Mouse (Mus musculus) gastrocnemius, postnatal 25 days (tissue): Measurements from ENCODE around the gene Rpl24. TPM values are rescaled to one million over a fixed set of nuclear protein-coding genes. Genes with fewer than 3 reads are reported as not detected.
"Not testable (repeated sequence)": the region's sequence is repeated elsewhere in the genome, so short reads cannot be mapped to it uniquely, and the experiment has no call there.

Source experiments
- DNase-seq: peaks from one replicate; pipeline ENCODE4 v3.0.0; 2022
- long read RNA-seq, 2 experiments: library from polyadenylated mRNA; stranded (forward); transcript quantifications; one replicate each; pipeline ENCODE4 v2.0.0; 2021
- total RNA-seq, 2 experiments: library from RNA; stranded (reverse); gene quantifications; 1 replicate in 1 of 2; 2 replicates in 1 of 2; pipeline ENCODE4 v1.2.3; 2021

Rpl24 gene
- 100 to 1,000 TPM; 523 to 572 TPM for total RNA-seq
- long read RNA-seq, experiment 1, transcript Rpl24-204 (5 exons, 639 nt): minor isoform, 34 of 990 reads
- long read RNA-seq, experiment 1, transcript Rpl24-201 (6 exons, 677 nt): major isoform, 942 of 990 reads
- long read RNA-seq, experiment 1, partial matches to known transcripts: 7 of 990 reads
- long read RNA-seq, experiment 1, other reads (novel, unspliced or antisense): 4 of 990 reads
- long read RNA-seq, experiment 2, transcript Rpl24-203 (2 exons, 306 nt): minor isoform, 5 of 641 reads
- long read RNA-seq, experiment 2, transcript Rpl24-204 (5 exons, 639 nt): minor isoform, 21 of 641 reads
- long read RNA-seq, experiment 2, transcript Rpl24-201 (6 exons, 677 nt): major isoform, 600 of 641 reads
- long read RNA-seq, experiment 2, partial matches to known transcripts: 6 of 641 reads
- long read RNA-seq, experiment 2, other reads (novel, unspliced or antisense): 9 of 641 reads

GRCm38 (mm10) chr16:55966212-55966871 is at the start of gene Rpl24:
Gene Rpl24 (plus strand): TSS chr16:55966275.
- peak; percentile 90 for DNase-seq

- DNase-seq: no peak
Measured at GRCm38 (mm10) chr16:55922079-55922478, 44.0 kb upstream of the Rpl24 start.

GRCm38 (mm10) chr16:55924010-55924409 is 42.1 kb upstream of the Rpl24 start:
- no peak for DNase-seq

GRCm38 (mm10) chr16:55933681-55934343 is 32.3 kb upstream of the Rpl24 start:
- DNase-seq: no peak

GRCm38 (mm10) chr16:55934453-55935037 is 31.5 kb upstream of the Rpl24 start, which contains the start of gene Cep97:
Gene Cep97 (minus strand): TSS chr16:55934855.
- peak; percentile 90 for DNase-seq

- DNase-seq: no peak
Measured at GRCm38 (mm10) chr16:55938761-55939160, 27.3 kb upstream of the Rpl24 start.

GRCm38 (mm10) chr16:55939703-55940102 is 26.4 kb upstream of the Rpl24 start:
- no peak for DNase-seq

- no peak for DNase-seq
Measured at GRCm38 (mm10) chr16:55940781-55941180, 25.3 kb upstream of the Rpl24 start.

GRCm38 (mm10) chr16:55947266-55947665 is 18.8 kb upstream of the Rpl24 start:
- no peak for DNase-seq

- DNase-seq: not testable (repeated sequence)
Measured at GRCm38 (mm10) chr16:55947876-55948410, 18.1 kb upstream of the Rpl24 start.

GRCm38 (mm10) chr16:55948963-55949362 is 17.1 kb upstream of the Rpl24 start:
- peak; percentile 13 for DNase-seq

GRCm38 (mm10) chr16:55950462-55950861 is 15.6 kb upstream of the Rpl24 start:
- no peak for DNase-seq

GRCm38 (mm10) chr16:55950946-55951678 is 15.0 kb upstream of the Rpl24 start:
- no peak for DNase-seq

- no peak for DNase-seq
Measured at GRCm38 (mm10) chr16:55951679-55952327, 14.3 kb upstream of the Rpl24 start.

GRCm38 (mm10) chr16:55952771-55953170 is 13.3 kb upstream of the Rpl24 start:
- DNase-seq: no peak

- not testable (repeated sequence) for DNase-seq
Measured at GRCm38 (mm10) chr16:55954196-55954595, 11.9 kb upstream of the Rpl24 start.

- DNase-seq: not testable (repeated sequence)
Measured at GRCm38 (mm10) chr16:55963068-55963467, 3.0 kb upstream of the Rpl24 start.

GRCm38 (mm10) chr16:55964126-55964949 is 1.7 kb upstream of the Rpl24 start:
- DNase-seq: no peak

GRCm38 (mm10) chr16:55967221-55967620 is 1.1 kb downstream of the Rpl24 start:
- DNase-seq: no peak

GRCm38 (mm10) chr16:55969147-55969546 is 3.1 kb downstream of the Rpl24 start:
- DNase-seq: no peak
